Mouse (Mus musculus) heart, adult 2 months (tissue): ENCODE results near the gene Naaladl2.

Experiments
- CTCF ChIP-seq: fragments of 200-600 bp; IDR thresholded peaks from 2 replicates; pipeline ENCODE4 v1.8.1; 2022; ENCODE audit warnings: antibody characterized with exemption, mild to moderate bottlenecking, moderate library complexity
- EP300 ChIP-seq: fragments of 200-500 bp; IDR thresholded peaks from 2 replicates; pipeline ENCODE4 v1.6.1; 2011; ENCODE audit warnings: low read depth, low read length, control low read depth; ENCODE audit not compliant: insufficient read depth
- POLR2A ChIP-seq: fragments of 200-500 bp; IDR thresholded peaks from 2 replicates; pipeline ENCODE4 v1.6.1; 2011; ENCODE audit warnings: mild to moderate bottlenecking, low read depth, low read length, control low read depth; ENCODE audit not compliant: insufficient read depth

GRCm38 (mm10) chr3:24071169-24071797 is 1072.8 kb downstream of the Naaladl2 start:
- TF ChIP-seq CTCF (no peak), POLR2A (no peak), EP300 (no peak)
